ENCODE assay signal across 8 mouse cellular contexts in genomic region chr11:103412950-103413423, GRCm38 (mm10). TPM values are rescaled to one million over a fixed set of nuclear protein-coding genes. Genes with fewer than 3 reads are reported as not detected.
A peak's percentile ranks its signal among the peaks of the same experiment; 100 is the strongest.
DNase-seq lines count a peak whose midpoint lies in the region; ATAC-seq and TF ChIP-seq lines count a peak whose summit lies in the region.

No protein-coding gene starts in this region.

- 5% methylated on average over 14 of the region's 14 CpGs for WGBS in heart, embryonic 11.5 days (ENCODE audit: insufficient replicate concordance)
- 2% methylated on average over 14 of the region's 14 CpGs for WGBS in hindbrain, embryonic 14.5 days
- 2% methylated on average over 14 of the region's 14 CpGs for WGBS in lung, postnatal 0 days
- WGBS in stomach, embryonic 15.5 days: under 1% methylated on average over 14 of the region's 14 CpGs

- no peak for DNase-seq in heart, postnatal 10 days
- DNase-seq in WW6 (ENCODE audit: low read depth, low spot score): peak; percentile 67
- no peak for DNase-seq in hindbrain, embryonic 14.5 days (ENCODE audit: low spot score)
- DNase-seq in lung, postnatal 0 days (ENCODE audit: low spot score): peak; percentile 69
- DNase-seq in thymus, postnatal 4 days: no peak
- DNase-seq in urinary bladder, postnatal 25 days (ENCODE audit: low spot score): no peak

- H3K9ac ChIP-seq in heart, embryonic 11.5 days (ENCODE audit: low read depth, low read length): peak overlapping the region; percentile 87
- H3K9ac ChIP-seq in hindbrain, embryonic 14.5 days: peak overlapping the region; percentile 79
- H3K9ac ChIP-seq in lung, postnatal 0 days (replicated peaks; ENCODE audit: low read depth): 0 out of 2 replicates have a peak overlapping the region, but pooled peaks have one; percentile 30
- H3K9ac ChIP-seq in stomach, embryonic 15.5 days: peak overlapping the region; percentile 45; the same call in 1 of the 2 replicates

- 0 out of 2 replicates have a peak, but pooled peaks have one; percentile 27 for ATAC-seq in heart, embryonic 11.5 days (replicated peaks; ENCODE audit: insufficient number of reproducible peaks, low FRiP score, low TSS enrichment)
- ATAC-seq in hindbrain, embryonic 14.5 days (ENCODE audit: low FRiP score): no peak; the same call in none of the 2 replicates
- ATAC-seq in lung, postnatal 0 days: peak; percentile 69
- peak; percentile 27; the same call in 1 of the 2 replicates for ATAC-seq in stomach, embryonic 15.5 days (ENCODE audit: insufficient read depth, low FRiP score, low read depth)

- no peaks in the 10 kb centered on the region; the same call in 1 of the 2 replicates for H3K9me3 ChIP-seq in heart, embryonic 11.5 days (replicated peaks; ENCODE audit: control insufficient read depth, low read length)
- no peaks in the 10 kb centered on the region for H3K9me3 ChIP-seq in hindbrain, embryonic 14.5 days (ENCODE audit: control insufficient read depth, low read length)
- no peaks in the 10 kb centered on the region for H3K9me3 ChIP-seq in lung, postnatal 0 days (ENCODE audit: low read length)
- no peaks in the 10 kb centered on the region for H3K9me3 ChIP-seq in stomach, embryonic 15.5 days

- H3K4me3 ChIP-seq in heart, embryonic 11.5 days (ENCODE audit: low read depth, low read length): peak overlapping the region; percentile 86
- peak overlapping the region; percentile 84 for H3K4me3 ChIP-seq in hindbrain, embryonic 14.5 days (replicated peaks; ENCODE audit: low read length)
- H3K4me3 ChIP-seq in lung, postnatal 0 days (ENCODE audit: low read depth, low read length): peak overlapping the region; percentile 93
- peak overlapping the region; percentile 87 for H3K4me3 ChIP-seq in stomach, embryonic 15.5 days (replicated peaks)

- intact Hi-C loops in heart, postnatal 10 days (cut with DNase I): loop anchor here (5.0 kb wide), 1 partner anchor 144 kb away; no protein-coding TSS in a partner anchor

- H3K4me1 ChIP-seq in heart, embryonic 11.5 days (ENCODE audit: control insufficient read depth, insufficient read depth, low read length): 0 out of 2 replicates have a peak, but pooled peaks cover 10% of the 10 kb centered on the region
- peaks cover 9% of the 10 kb centered on the region for H3K4me1 ChIP-seq in hindbrain, embryonic 14.5 days (replicated peaks; ENCODE audit: control insufficient read depth, insufficient read depth, low read length)
- peaks cover 6% of the 10 kb centered on the region; the same call in 1 of the 2 replicates for H3K4me1 ChIP-seq in lung, postnatal 0 days (ENCODE audit: insufficient read depth, low read depth, low read length)
- H3K4me1 ChIP-seq in stomach, embryonic 15.5 days: peaks cover 11% of the 10 kb centered on the region; the same call in 1 of the 2 replicates

- TF ChIP-seq EP300 in lung, postnatal 0 days (IDR thresholded peaks at IDR 0.05): no peak

- no peaks in the 10 kb centered on the region for H3K36me3 ChIP-seq in heart, embryonic 11.5 days (ENCODE audit: control insufficient read depth, insufficient read depth, low read length)
- no peaks in the 10 kb centered on the region for H3K36me3 ChIP-seq in hindbrain, embryonic 14.5 days (replicated peaks; ENCODE audit: control insufficient read depth, insufficient read depth)
- H3K36me3 ChIP-seq in lung, postnatal 0 days (ENCODE audit: insufficient read depth, low read length): no peaks in the 10 kb centered on the region
- no peaks in the 10 kb centered on the region for H3K36me3 ChIP-seq in stomach, embryonic 15.5 days

- TF ChIP-seq CTCF in lung, postnatal 0 days (IDR thresholded peaks at IDR 0.05): no peak

- no peaks in the 10 kb centered on the region for H3K27me3 ChIP-seq in heart, embryonic 11.5 days (ENCODE audit: control insufficient read depth, insufficient read depth, low read length)
- no peaks in the 10 kb centered on the region for H3K27me3 ChIP-seq in hindbrain, embryonic 14.5 days (ENCODE audit: control insufficient read depth, insufficient read depth, low read length)
- H3K27me3 ChIP-seq in lung, postnatal 0 days (replicated peaks; ENCODE audit: insufficient read depth, low read length): no peaks in the 10 kb centered on the region
- no peaks in the 10 kb centered on the region for H3K27me3 ChIP-seq in stomach, embryonic 15.5 days (replicated peaks)

- H3K27ac ChIP-seq in heart, embryonic 11.5 days (ENCODE audit: low read depth, low read length): no peak overlapping the region
- peak overlapping the region; percentile 75 for H3K27ac ChIP-seq in hindbrain, embryonic 14.5 days
- H3K27ac ChIP-seq in lung, postnatal 0 days (ENCODE audit: low read length): peak overlapping the region; percentile 65
- peak overlapping the region; percentile 81 for H3K27ac ChIP-seq in stomach, embryonic 15.5 days

- peak overlapping the region; percentile 91 for H3K4me2 ChIP-seq in heart, embryonic 11.5 days
- H3K4me2 ChIP-seq in hindbrain, embryonic 14.5 days (replicated peaks): peak overlapping the region; percentile 69
- peak overlapping the region; percentile 83 for H3K4me2 ChIP-seq in lung, postnatal 0 days (replicated peaks; ENCODE audit: low read depth, low read length)
- H3K4me2 ChIP-seq in stomach, embryonic 15.5 days: peak overlapping the region; percentile 94

RNA-seq across cellular contexts. Expression of gene Plekhm1, which starts 0.5 kb away (rescaled TPM):
- 4.4 and 5.2 TPM in 2 replicates for polyA plus RNA-seq in heart, embryonic 11.5 days (2014; fragmentation: Nextera tagmentation; extraction: Ambion mirVana)
- total RNA-seq in heart, postnatal 10 days (2021): 10 to 100 TPM; 10.1 to 11.5 TPM
- 9.2 and 10.3 TPM in 2 replicates for polyA plus RNA-seq in hindbrain, embryonic 14.5 days (2014; fragmentation: Nextera tagmentation; extraction: Ambion mirVana)
- polyA plus RNA-seq in lung, postnatal 0 days (2015; fragmentation: Nextera tagmentation; extraction: Ambion mirVana): 8.1 and 9.4 TPM in 2 replicates
- polyA plus RNA-seq in stomach, embryonic 15.5 days (2015; fragmentation: Nextera tagmentation; extraction: Ambion mirVana): 5.9 and 6.2 TPM in 2 replicates

RNA-seq across cellular contexts. Expression of gene Arhgap27, which starts 49.5 kb away (rescaled TPM):
- polyA plus RNA-seq in heart, embryonic 11.5 days (2014; fragmentation: Nextera tagmentation; extraction: Ambion mirVana): 3.4 and 4.4 TPM in 2 replicates
- 10 to 100 TPM; 28.6 to 34.3 TPM for total RNA-seq in heart, postnatal 10 days (2021)
- 3.9 and 5.4 TPM in 2 replicates for polyA plus RNA-seq in hindbrain, embryonic 14.5 days (2014; fragmentation: Nextera tagmentation; extraction: Ambion mirVana)
- polyA plus RNA-seq in lung, postnatal 0 days (2015; fragmentation: Nextera tagmentation; extraction: Ambion mirVana): 18.5 and 20.0 TPM in 2 replicates
- 21.2 and 21.5 TPM in 2 replicates for polyA plus RNA-seq in stomach, embryonic 15.5 days (2015; fragmentation: Nextera tagmentation; extraction: Ambion mirVana)

Comparison
In these comparisons a context has a peak if more than half of its experiments do, and no peak if none do; other contexts are left out.
1. H3K9ac ChIP-seq: peak in every context shown above with its lines; median percentile 87 in heart, embryonic 11.5 days; 79 in hindbrain, embryonic 14.5 days; 45 in stomach, embryonic 15.5 days; 30 in lung, postnatal 0 days.
2. DNase-seq: peak in WW6 (single experiment) and lung, postnatal 0 days (single experiment); none in heart, postnatal 10 days (0 of 2), hindbrain, embryonic 14.5 days (single experiment), thymus, postnatal 4 days (single experiment) and urinary bladder, postnatal 25 days (single experiment).
3. Peak in every context shown above with its lines, with median percentiles within 50 percentile points of each other: H3K4me2 ChIP-seq and H3K4me3 ChIP-seq.